Comparison of ENCODE assay signal across 24 mouse cellular contexts in genomic region chr5:107545927-107546326, GRCm38 (mm10). TPM values are rescaled to one million over a fixed set of nuclear protein-coding genes. Genes with fewer than 3 reads are reported as not detected.
DNase-seq lines count a peak whose midpoint lies in the region; ATAC-seq and TF ChIP-seq lines count a peak whose summit lies in the region.
"Had no signal": no experiment of that assay in that cellular context is flagged by ENCODE, and none has a peak within 500 bp of the region (broad histone marks: within the 10 kb centered on the region; RNA-seq: fewer than 3 reads in every experiment).

No protein-coding gene starts in this region.

- TF ChIP-seq EP300 in stomach, postnatal 0 days (optimal IDR thresholded peaks at IDR 0.05) = no peak

- H3K9ac ChIP-seq in stomach, postnatal 0 days (ENCODE audit: low read length) = no peak overlapping the region
- H3K9ac ChIP-seq: embryonic facial prominence, embryonic 12.5 days; forebrain, embryonic 15.5 days; hindbrain, embryonic 12.5 days; intestine, embryonic 15.5 days; lung, embryonic 14.5 days had no signal

- no peaks in the 10 kb centered on the region for H3K9me3 ChIP-seq in stomach, postnatal 0 days (ENCODE audit: control insufficient read depth, low read length)
- H3K9me3 ChIP-seq: embryonic facial prominence, embryonic 12.5 days; forebrain, embryonic 15.5 days; hindbrain, embryonic 12.5 days; intestine, embryonic 15.5 days had no signal

- H3K4me2 ChIP-seq in stomach, postnatal 0 days (replicated peaks; ENCODE audit: low read depth) = no peak overlapping the region
- H3K4me2 ChIP-seq: embryonic facial prominence, embryonic 12.5 days; forebrain, embryonic 15.5 days; heart, embryonic 11.5 days; hindbrain, embryonic 12.5 days; intestine, embryonic 15.5 days; liver, embryonic 11.5 days; lung, embryonic 14.5 days had no signal

- 52% methylated on average over 4 of the region's 4 CpGs for WGBS in stomach, postnatal 0 days

- peak; percentile 45 for DNase-seq in thymus, postnatal 0 days (ENCODE audit: low spot score)
- no peak for DNase-seq in thymus, postnatal 25 days
- peak; percentile 64 for DNase-seq in induced T-regulatory cell, adult 2 months (ENCODE audit: low read depth)
- DNase-seq in stomach, postnatal 0 days (ENCODE audit: low spot score) = no peak
- no peak for DNase-seq in neural tube, embryonic 10.5 days (ENCODE audit: extremely low spot score, low spot score)
- DNase-seq: adrenal gland, postnatal 36 days; cerebellum, adult 11-12 months; gastrocnemius, postnatal 36 days; heart, postnatal 10 days; lung, embryonic 14.5 days; right cerebral cortex, postnatal 4 days had no signal

- peak; percentile 97 for ATAC-seq in CD4-positive, CD25-positive, alpha-beta regulatory T cell, adult 4 months
- 0 out of 2 replicates have a peak, but pooled peaks have one; percentile 10 for ATAC-seq in stomach, postnatal 0 days (ENCODE audit: low FRiP score, low TSS enrichment)
- no peak for ATAC-seq in erythroid progenitor cell, adult 5-6 weeks (replicated peaks; ENCODE audit: low FRiP score, poor library complexity, severe bottlenecking)
- ATAC-seq: forebrain, embryonic 15.5 days; intestine, embryonic 15.5 days; midbrain, embryonic 16.5 days had no signal

- no peak overlapping the region for H3K27ac ChIP-seq in stomach, postnatal 0 days (replicated peaks)
- H3K27ac ChIP-seq: embryonic facial prominence, embryonic 12.5 days; forebrain, embryonic 15.5 days; hindbrain, embryonic 12.5 days; intestine, embryonic 15.5 days had no signal

- H3K4me1 ChIP-seq in stomach, postnatal 0 days (replicated peaks; ENCODE audit: control insufficient read depth, insufficient read depth) = no peaks in the 10 kb centered on the region
- H3K4me1 ChIP-seq: intestine, embryonic 15.5 days had no signal

- H3K27me3 ChIP-seq in stomach, postnatal 0 days (ENCODE audit: control insufficient read depth, insufficient read depth, low read length) = no peaks in the 10 kb centered on the region
- H3K27me3 ChIP-seq: CH12.LX; embryonic facial prominence, embryonic 12.5 days; forebrain, embryonic 15.5 days; hindbrain, embryonic 12.5 days; intestine, embryonic 15.5 days had no signal

- H3K4me3 ChIP-seq in stomach, postnatal 0 days (ENCODE audit: low read depth, low read length) = no peak overlapping the region
- H3K4me3 ChIP-seq: embryonic facial prominence, embryonic 12.5 days; erythroblast, embryonic 14.5 days; forebrain, embryonic 15.5 days; hindbrain, embryonic 12.5 days; intestine, embryonic 15.5 days had no signal

- H3K36me3 ChIP-seq in stomach, postnatal 0 days (ENCODE audit: control insufficient read depth, insufficient read depth, low read length) = no peaks in the 10 kb centered on the region
- H3K36me3 ChIP-seq: intestine, embryonic 15.5 days had no signal

- TF ChIP-seq CTCF in stomach, postnatal 0 days (IDR thresholded peaks at IDR 0.05; ENCODE audit: low read depth) = no peak

RNA-seq across cellular contexts. Expression of gene 1700028K03Rik, which starts 11.4 kb away (rescaled TPM):
- polyA plus RNA-seq in thymus, postnatal 0 days (2015; fragmentation: Nextera tagmentation; extraction: Ambion mirVana) = 0.03 and 0.09 TPM in 2 replicates
- polyA plus RNA-seq in CD4-positive, CD25-positive, alpha-beta regulatory T cell, adult 4 months (2017; shearing (Covaris generic)) = under 1 TPM; 0.14 to 0.47 TPM
- 0.04 and 0.05 TPM in 2 replicates for polyA plus RNA-seq in stomach, postnatal 0 days (2015; fragmentation: Nextera tagmentation; extraction: Ambion mirVana)
- not detected in 2 replicates for total RNA-seq in erythroid progenitor cell, adult 5-6 weeks (2015; ENCODE audit: low replicate concordance)
- total RNA-seq in erythroid progenitor cell, adult 5-6 weeks (2017; ENCODE audit: low replicate concordance) = 0.51 and 0.68 TPM in 2 replicates
- total RNA-seq: CH12.LX; gastrocnemius, postnatal 36 days; MEL had no signal
- polyA plus RNA-seq: erythroblast, embryonic 14.5 days; large intestine, adult 2 months had no signal

RNA-seq across cellular contexts. Expression of gene Gm42669, which starts 38.5 kb away (rescaled TPM):
- polyA plus RNA-seq in thymus, postnatal 0 days (2015; fragmentation: Nextera tagmentation; extraction: Ambion mirVana) = 0.09 and 0.27 TPM in 2 replicates
- polyA plus RNA-seq in CD4-positive, CD25-positive, alpha-beta regulatory T cell, adult 4 months (2017; shearing (Covaris generic)) = 1 to 10 TPM; 1.0 to 1.3 TPM
- polyA plus RNA-seq in stomach, postnatal 0 days (2015; fragmentation: Nextera tagmentation; extraction: Ambion mirVana) = 0.11 and 0.13 TPM in 2 replicates
- not detected in 2 replicates for total RNA-seq in erythroid progenitor cell, adult 5-6 weeks (2015; ENCODE audit: low replicate concordance)
- 0.08 and 0.39 TPM in 2 replicates for total RNA-seq in erythroid progenitor cell, adult 5-6 weeks (2017; ENCODE audit: low replicate concordance)
- total RNA-seq: adrenal gland, postnatal 36 days; gastrocnemius, postnatal 36 days; heart, postnatal 10 days had no signal
- polyA plus RNA-seq: large intestine, adult 2 months had no signal

RNA-seq across cellular contexts. Expression of gene Rpap2, which starts 51.2 kb away (rescaled TPM):
- 20.2 and 22.7 TPM in 2 replicates for polyA plus RNA-seq in thymus, postnatal 0 days (2015; fragmentation: Nextera tagmentation; extraction: Ambion mirVana)
- polyA plus RNA-seq in CD4-positive, CD25-positive, alpha-beta regulatory T cell, adult 4 months (2017; shearing (Covaris generic)) = 10 to 100 TPM; 37.7 to 52.2 TPM
- 10.2 and 10.4 TPM in 2 replicates for polyA plus RNA-seq in stomach, postnatal 0 days (2015; fragmentation: Nextera tagmentation; extraction: Ambion mirVana)
- total RNA-seq in erythroid progenitor cell, adult 5-6 weeks (2015; ENCODE audit: low replicate concordance) = 6.3 and 10.1 TPM in 2 replicates
- 6.3 and 11.0 TPM in 2 replicates for total RNA-seq in erythroid progenitor cell, adult 5-6 weeks (2017; ENCODE audit: low replicate concordance)

RNA-seq across cellular contexts. Expression of gene Glmn, which starts 51.8 kb away (rescaled TPM):
- polyA plus RNA-seq in thymus, postnatal 0 days (2015; fragmentation: Nextera tagmentation; extraction: Ambion mirVana) = 23.6 and 28.4 TPM in 2 replicates
- polyA plus RNA-seq in CD4-positive, CD25-positive, alpha-beta regulatory T cell, adult 4 months (2017; shearing (Covaris generic)) = 10 to 100 TPM; 28.2 to 36.6 TPM
- polyA plus RNA-seq in stomach, postnatal 0 days (2015; fragmentation: Nextera tagmentation; extraction: Ambion mirVana) = 15.9 and 16.3 TPM in 2 replicates
- 1.3 and 4.3 TPM in 2 replicates for total RNA-seq in erythroid progenitor cell, adult 5-6 weeks (2015; ENCODE audit: low replicate concordance)
- 7.2 and 10.3 TPM in 2 replicates for total RNA-seq in erythroid progenitor cell, adult 5-6 weeks (2017; ENCODE audit: low replicate concordance)

Comparison
In these comparisons a context has a peak if more than half of its experiments do, and no peak if none do; other contexts are left out.
1. DNase-seq: peak in thymus, postnatal 0 days (single experiment) and induced T-regulatory cell, adult 2 months (single experiment); none in thymus, postnatal 25 days (single experiment), stomach, postnatal 0 days (single experiment) and neural tube, embryonic 10.5 days (single experiment).